Mouse (Mus musculus) natural killer cell, adult 2 months (primary cell): ENCODE results near the gene Ppm1g.

Experiments used
- DNase-seq, 2 experiments: peaks; one replicate each; pipeline ENCODE4 v3.0.0; 2022; ENCODE audit warnings: low spot score in 2 of 2

Gene Ppm1g

DNA sequence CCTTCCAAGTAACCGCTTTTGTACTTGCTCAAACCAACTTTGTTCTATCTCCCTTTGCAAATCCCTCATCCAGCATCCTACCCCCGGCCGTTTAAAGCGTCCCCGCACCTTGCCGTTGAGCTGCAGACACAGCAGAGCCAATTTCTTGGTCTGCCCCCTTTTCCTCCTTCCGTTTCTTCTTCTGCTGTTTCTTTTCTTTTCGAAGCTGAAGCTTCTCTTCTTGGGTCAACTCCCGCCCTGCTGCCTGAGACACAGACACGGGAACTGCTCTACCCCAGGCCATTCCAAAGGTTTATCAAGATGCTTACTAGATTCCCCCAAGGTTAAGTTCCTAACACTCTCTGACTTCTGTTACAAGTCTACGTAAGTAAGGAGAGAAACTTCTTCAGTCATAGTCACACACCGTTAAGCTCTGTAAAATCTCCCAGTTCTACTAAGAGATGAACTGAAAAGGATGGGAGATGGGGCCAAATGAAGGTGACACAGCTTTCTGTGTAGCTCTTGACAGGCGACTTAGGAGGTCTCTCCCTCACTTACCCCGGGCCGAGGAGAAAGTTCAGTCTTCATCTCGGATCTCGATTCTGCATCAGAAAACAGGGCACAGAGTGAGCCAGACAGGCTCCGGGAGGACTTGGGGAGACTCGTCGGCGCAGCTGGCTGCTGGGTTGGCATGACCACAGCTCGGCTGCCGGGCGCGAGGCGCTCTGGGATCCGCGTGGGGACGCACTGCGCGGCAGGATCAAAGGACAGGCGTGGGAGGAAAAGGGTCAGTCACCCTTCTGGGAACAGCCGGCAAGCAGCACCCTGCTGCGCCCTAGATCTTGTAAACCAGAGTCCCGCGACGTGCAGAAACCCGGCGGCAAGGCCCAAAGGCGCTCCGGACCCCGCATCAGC is 28.2 kb downstream of the Ppm1g start:
- DNase-seq = no peak

DNA sequence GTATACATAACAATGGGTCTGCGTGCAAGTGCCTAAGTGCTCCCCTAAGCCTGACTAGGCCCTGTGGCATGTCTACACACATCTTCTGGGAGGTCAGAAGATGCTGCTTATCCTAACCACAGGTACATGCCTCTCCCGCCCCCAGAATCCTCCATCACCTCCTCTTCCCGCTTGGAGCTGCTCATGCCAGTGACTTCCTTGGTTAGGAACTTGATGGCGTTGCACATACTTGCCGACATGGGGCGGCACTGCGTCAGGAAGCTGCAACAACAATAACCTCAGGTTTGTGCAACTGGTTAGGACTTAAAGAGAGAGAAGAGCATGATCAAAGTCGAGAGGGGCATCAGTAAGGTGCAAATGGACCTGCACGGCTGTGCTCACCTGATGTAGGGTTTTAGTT is 30.3 kb downstream of the Ppm1g start:
- DNase-seq = no peak

- DNase-seq = no peak
These were observed 32.2 kb downstream of the Ppm1g start for GRCm38 (mm10) chr5:31188223-31188840.

- no peak for DNase-seq
These were observed 36.8 kb downstream of the Ppm1g start for GRCm38 (mm10) chr5:31183678-31184077.

DNA sequence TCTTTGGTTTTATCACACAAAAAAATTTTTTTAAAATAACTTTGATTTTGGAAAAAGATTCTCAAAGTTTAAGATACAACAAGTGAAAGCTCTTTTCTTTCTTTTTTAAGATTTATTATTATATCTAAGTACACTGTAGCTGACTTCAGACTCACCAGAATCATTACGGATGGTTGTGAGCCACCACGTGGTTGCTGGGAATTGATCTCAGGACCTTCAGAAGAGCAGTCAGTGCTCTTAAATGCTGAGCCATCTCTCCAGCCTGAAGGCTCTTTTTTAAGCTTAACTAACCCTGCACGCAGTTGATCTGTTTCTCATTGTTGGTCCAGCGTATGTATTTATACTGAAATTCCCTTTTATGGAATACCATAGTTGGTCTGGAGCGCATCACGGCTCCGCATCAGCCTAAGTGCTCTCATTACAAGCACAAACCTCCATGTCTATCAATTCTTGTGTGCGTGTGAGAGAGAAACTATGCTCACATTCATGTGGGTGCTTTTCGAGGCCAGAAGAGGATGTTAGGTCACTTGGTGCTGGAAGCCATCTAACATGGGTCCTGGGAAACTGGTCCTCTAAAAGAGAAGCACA is 39.2 kb downstream of the Ppm1g start:
- DNase-seq = no peak

GRCm38 (mm10) chr5:31179766-31180630 is 40.5 kb downstream of the Ppm1g start, which contains the start of the genes Gm29609 and Gtf3c2:
Gene Gm29609 (minus strand): TSS chr5:31179911.
Gene Gtf3c2 (minus strand): TSS chr5:31180144.
- DNase-seq = peak; percentile 95 to 97

- no peak for DNase-seq
These were observed 41.2 kb downstream of the Ppm1g start for GRCm38 (mm10) chr5:31179301-31179765.

GRCm38 (mm10) chr5:31168630-31169029 is 51.9 kb downstream of the Ppm1g start:
- DNase-seq = no peak

- no peak for DNase-seq
These were observed 55.6 kb downstream of the Ppm1g start for GRCm38 (mm10) chr5:31164878-31165277.

GRCm38 (mm10) chr5:31162462-31162861 is 58.0 kb downstream of the Ppm1g start:
- DNase-seq = no peak

DNA sequence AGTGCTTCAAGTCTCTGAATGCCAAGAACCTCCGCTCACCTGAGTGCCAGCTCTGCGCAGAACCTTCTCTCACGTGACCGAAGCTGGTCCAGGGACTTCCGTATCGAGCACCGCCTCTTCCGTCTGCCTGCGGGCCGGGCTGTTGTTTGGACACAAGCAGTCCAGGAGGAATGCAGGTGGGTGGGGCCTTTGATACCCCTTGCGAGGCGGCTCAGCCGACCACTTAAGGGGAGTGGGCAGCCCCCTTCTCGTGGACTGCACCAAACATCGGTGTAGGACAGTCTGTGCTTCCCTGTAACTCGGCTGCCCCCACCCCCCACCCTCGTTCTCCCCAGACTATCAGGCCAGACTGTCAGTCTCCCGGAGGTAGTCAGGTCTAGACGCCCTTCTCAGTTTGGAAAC is 66.3 kb downstream of the Ppm1g start, which contains the start of gene Mpv17:
TSS of gene Mpv17 (minus strand) at position 100 of the 402 bp plus-strand sequence.
- peak; percentile 65 to 71 for DNase-seq

DNA sequence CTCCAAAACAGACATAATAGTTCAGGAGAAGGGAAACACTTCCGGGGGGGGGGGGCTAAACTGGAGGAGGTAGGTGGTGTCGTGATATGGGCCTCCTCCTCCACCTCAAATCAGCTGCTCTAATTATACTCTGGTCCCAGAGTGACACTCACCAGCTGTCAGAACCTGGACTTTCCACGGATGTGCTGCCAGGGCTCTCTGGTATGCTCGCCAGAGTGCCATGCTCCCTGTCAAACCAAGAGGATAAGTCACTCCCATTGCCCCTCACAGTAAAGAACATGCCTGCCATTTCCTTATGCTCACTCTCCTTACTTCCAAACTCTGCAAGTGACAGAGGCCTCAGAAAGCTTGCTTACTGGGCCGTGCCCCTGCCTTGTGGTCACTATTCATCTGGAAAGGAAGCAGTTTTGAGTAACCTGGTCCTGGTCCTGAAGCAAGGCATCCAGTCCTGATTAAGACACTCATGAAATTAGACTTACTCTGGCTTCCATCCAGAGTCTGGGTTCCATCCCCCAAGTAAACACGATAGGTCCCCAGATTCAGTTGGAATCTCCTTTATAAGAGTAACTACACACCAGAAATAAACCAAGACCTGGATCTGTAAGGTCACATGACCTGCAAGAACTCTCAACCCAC is 66.9 kb downstream of the Ppm1g start:
- DNase-seq = no peak
